Mouse (Mus musculus) heart, postnatal 10 days (tissue): ENCODE measurements at regions not wholly inside any gene's neighbourhood (a gene's known extent, or its start where the extent isn't known, plus 50 kb on each side); places are given as distances from the start of the nearest gene placed in this dataset.

Source experiments
- DNase-seq, 2 experiments: peaks; one replicate each; pipeline ENCODE4 v3.0.0; 2021
- intact Hi-C: fragments of 180-260 bp; cut with DNase I; formaldehyde crosslinking; loops from one replicate; pipeline ENCODE4 v1.15.1; 2025

GRCm38 (mm10) chr1:60823006-60823665 is 63.7 kb upstream of the Ctla4 start:
- DNase-seq, result peak; percentile 48 to 61
- intact Hi-C loops, result loop anchor here (5.0 kb wide), 1 partner anchor 106 kb away; the partner anchor contains the start of gene Cd28

GRCm38 (mm10) chr1:60824218-60825125 is 62.3 kb upstream of the Ctla4 start:
- DNase-seq, result peak in 1 of 2 experiments; percentile 15
- intact Hi-C loops, result loop anchor here (5.0 kb wide), 1 partner anchor 107 kb away; the partner anchor contains the start of gene Cd28

GRCm38 (mm10) chr1:60825256-60826186 is 61.3 kb upstream of the Ctla4 start:
- intact Hi-C loops, result no loop called here
- DNase-seq, result peak; percentile 51 to 71

GRCm38 (mm10) chr1:60826981-60827380 is 59.8 kb upstream of the Ctla4 start:
- intact Hi-C loops, result no loop called here
- DNase-seq, result no peak

- intact Hi-C loops, result no loop called here
- DNase-seq, result no peak
These were observed 58.6 kb upstream of the Ctla4 start for GRCm38 (mm10) chr1:60828152-60828551.

- intact Hi-C loops, result no loop called here
- no peak for DNase-seq
These were observed 57.0 kb upstream of the Ctla4 start for GRCm38 (mm10) chr1:60829849-60830248.

GRCm38 (mm10) chr1:60833668-60834067 is 53.1 kb upstream of the Ctla4 start:
- DNase-seq, result no peak
- intact Hi-C loops, result no loop called here
